Mouse (Mus musculus) G1E (cell line): ENCODE data around the gene Apoc2. TPM values are rescaled to one million over a fixed set of nuclear protein-coding genes. Genes with fewer than 3 reads are reported as not detected.

Experiments
- ATAC-seq: 2 replicates; pipeline ENCODE4 v1.8.0; 2016; ENCODE audit warnings: mild to moderate bottlenecking; ENCODE audit not compliant: insufficient number of reproducible peaks, poor library complexity, low FRiP score, severe bottlenecking; ENCODE audit errors: extremely low read depth
- DNase-seq: peaks from one replicate; pipeline ENCODE4 v3.0.0; 2012; ENCODE audit warnings: low spot score
- H3K27me3 ChIP-seq: 2 replicates; pipeline ENCODE4 v1.6.1; 2012; ENCODE audit warnings: mild to moderate bottlenecking, low read length, inconsistent platforms; ENCODE audit not compliant: insufficient read depth
- H3K36me3 ChIP-seq: replicated peaks from 2 replicates; pipeline ENCODE3; 2012; ENCODE audit warnings: mild to moderate bottlenecking, inconsistent platforms
- H3K4me1 ChIP-seq: 2 replicates; pipeline ENCODE4 v1.6.1; 2012; ENCODE audit warnings: low read depth, low read length, inconsistent platforms, mixed read lengths; ENCODE audit not compliant: insufficient read depth
- H3K4me3 ChIP-seq: 2 replicates; pipeline ENCODE4 v1.5.1; 2012; ENCODE audit warnings: low read depth, mild to moderate bottlenecking, inconsistent platforms, low read length, moderate library complexity, mixed read lengths
- H3K9me3 ChIP-seq: replicated peaks from 2 replicates; pipeline ENCODE4 v1.6.1; 2012; ENCODE audit warnings: inconsistent platforms
- CTCF ChIP-seq: IDR thresholded peaks from 2 replicates; pipeline ENCODE4 v1.5.1; 2012; ENCODE audit warnings: low read depth, low read length, inconsistent platforms, mixed read lengths
- GATA1 ChIP-seq: IDR thresholded peaks from 2 replicates; pipeline ENCODE4 v1.6.1; 2012; ENCODE audit warnings: borderline replicate concordance, low read length, inconsistent platforms, mixed read lengths
- GATA2 ChIP-seq: IDR thresholded peaks from 2 replicates; pipeline ENCODE4 v1.6.1; 2012; ENCODE audit warnings: low read depth, low read length, inconsistent platforms, borderline replicate concordance
- POLR2AphosphoS5 ChIP-seq: IDR thresholded peaks from 2 replicates; pipeline ENCODE4 v1.6.1; 2012; ENCODE audit warnings: low read depth, low read length, inconsistent platforms; ENCODE audit not compliant: insufficient replicate concordance
- TAL1 ChIP-seq: conservative IDR thresholded peaks from 2 replicates; pipeline ENCODE4 v1.6.1; 2012; ENCODE audit warnings: low read depth, low read length, inconsistent platforms, mixed read lengths
- polyA plus RNA-seq: library from polyadenylated mRNA; stranded (reverse); fragments of >175 nt; gene quantifications from 2 replicates; pipeline ENCODE4 v1.2.3, GENCODE M21; 2012
- total RNA-seq, 2 experiments: library from RNA; stranded (forward) in 1 of 2; stranded (reverse) in 1 of 2; fragments of 200-1000 nt in 1 of 2; fragments of >200 nt in 1 of 2; fragmentation: Nextera tagmentation in 1 of 2; gene quantifications; 2 replicates each; pipeline ENCODE4 v1.2.3; 2014 to 2017

The Apoc2 gene
- total and polyA plus RNA-seq, 3 experiments, result not detected

- Histone ChIP-seq H3K36me3 (peaks cover 74% of the 10 kb centered on the region), H3K27me3 (no peaks in the 10 kb centered on the region), H3K4me1 (peaks cover 15% of the 10 kb centered on the region), H3K4me3 (no peak overlapping the region), H3K9me3 (no peaks in the 10 kb centered on the region)
- no peak for DNase-seq
- no peak for ATAC-seq
- TF ChIP-seq TAL1 (no peak), POLR2AphosphoS5 (no peak), GATA2 (no peak), CTCF (no peak), GATA1 (no peak)
These were observed 43.9 kb downstream of the Apoc2 start for GRCm38 (mm10) chr7:19633855-19634254.

GRCm38 (mm10) chr7:19633197-19633596 lies 44.5 kb downstream of the Apoc2 start:
- no peaks in the 10 kb centered on the region for H3K9me3 ChIP-seq
- ATAC-seq, result no peak
- no peak for DNase-seq
- H3K4me1 ChIP-seq, result peaks cover 15% of the 10 kb centered on the region
- no peaks in the 10 kb centered on the region for H3K27me3 ChIP-seq
- peaks cover 68% of the 10 kb centered on the region for H3K36me3 ChIP-seq
- no peak for TF ChIP-seq GATA1
- no peak for TF ChIP-seq TAL1
- TF ChIP-seq CTCF, result no peak
- TF ChIP-seq GATA2, result no peak
- no peak for TF ChIP-seq POLR2AphosphoS5
- no peak overlapping the region for H3K4me3 ChIP-seq

- H3K4me1 ChIP-seq, result peaks cover 20% of the 10 kb centered on the region
- no peak for TF ChIP-seq TAL1
- TF ChIP-seq POLR2AphosphoS5, result no peak
- TF ChIP-seq CTCF, result no peak
- no peak for TF ChIP-seq GATA2
- no peak for TF ChIP-seq GATA1
- ATAC-seq (no peak), DNase-seq (no peak)
- no peaks in the 10 kb centered on the region for H3K27me3 ChIP-seq
- H3K9me3 ChIP-seq, result no peaks in the 10 kb centered on the region
- peaks cover 63% of the 10 kb centered on the region for H3K36me3 ChIP-seq
- no peak overlapping the region for H3K4me3 ChIP-seq
These were observed 45.0 kb downstream of the Apoc2 start for GRCm38 (mm10) chr7:19632720-19633119.

DNA sequence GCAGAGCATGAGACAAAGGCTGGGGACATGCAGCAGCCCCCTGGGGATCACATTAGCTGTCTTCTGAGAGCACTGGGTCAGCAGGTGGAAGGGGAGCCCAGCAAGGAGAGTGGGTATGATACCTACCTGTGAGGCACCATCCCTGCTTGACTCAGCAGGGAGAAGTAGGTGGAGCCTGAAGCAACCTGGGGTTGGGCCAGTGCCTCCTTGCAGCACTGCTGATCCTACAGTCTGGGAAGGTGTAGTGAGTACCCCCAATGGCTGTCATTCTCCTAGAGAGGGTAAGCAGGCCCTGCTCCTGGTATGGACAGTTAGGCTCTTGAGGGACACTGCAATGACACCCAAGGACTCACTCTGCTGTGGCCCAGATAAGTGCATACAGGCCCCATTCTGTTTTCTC lies 45.5 kb downstream of the Apoc2 start:
- no peaks in the 10 kb centered on the region for H3K9me3 ChIP-seq
- H3K27me3 ChIP-seq, result no peaks in the 10 kb centered on the region
- peaks cover 23% of the 10 kb centered on the region for H3K4me1 ChIP-seq
- TF ChIP-seq TAL1 (no peak), CTCF (no peak), GATA2 (no peak), POLR2AphosphoS5 (no peak), GATA1 (no peak)
- ATAC-seq (no peak), DNase-seq (no peak)
- H3K4me3 ChIP-seq, result no peak overlapping the region
- H3K36me3 ChIP-seq, result peaks cover 58% of the 10 kb centered on the region

- ATAC-seq, result peak; percentile 19; the same call in 1 of the 2 replicates
- no peak for TF ChIP-seq POLR2AphosphoS5
- peaks cover 23% of the 10 kb centered on the region for H3K4me1 ChIP-seq
These were observed 48.4 kb downstream of the Apoc2 start, which contains the start of gene Relb for GRCm38 (mm10) chr7:19629361-19629734. Gene Relb (minus strand): TSS chr7:19629438.

DNA sequence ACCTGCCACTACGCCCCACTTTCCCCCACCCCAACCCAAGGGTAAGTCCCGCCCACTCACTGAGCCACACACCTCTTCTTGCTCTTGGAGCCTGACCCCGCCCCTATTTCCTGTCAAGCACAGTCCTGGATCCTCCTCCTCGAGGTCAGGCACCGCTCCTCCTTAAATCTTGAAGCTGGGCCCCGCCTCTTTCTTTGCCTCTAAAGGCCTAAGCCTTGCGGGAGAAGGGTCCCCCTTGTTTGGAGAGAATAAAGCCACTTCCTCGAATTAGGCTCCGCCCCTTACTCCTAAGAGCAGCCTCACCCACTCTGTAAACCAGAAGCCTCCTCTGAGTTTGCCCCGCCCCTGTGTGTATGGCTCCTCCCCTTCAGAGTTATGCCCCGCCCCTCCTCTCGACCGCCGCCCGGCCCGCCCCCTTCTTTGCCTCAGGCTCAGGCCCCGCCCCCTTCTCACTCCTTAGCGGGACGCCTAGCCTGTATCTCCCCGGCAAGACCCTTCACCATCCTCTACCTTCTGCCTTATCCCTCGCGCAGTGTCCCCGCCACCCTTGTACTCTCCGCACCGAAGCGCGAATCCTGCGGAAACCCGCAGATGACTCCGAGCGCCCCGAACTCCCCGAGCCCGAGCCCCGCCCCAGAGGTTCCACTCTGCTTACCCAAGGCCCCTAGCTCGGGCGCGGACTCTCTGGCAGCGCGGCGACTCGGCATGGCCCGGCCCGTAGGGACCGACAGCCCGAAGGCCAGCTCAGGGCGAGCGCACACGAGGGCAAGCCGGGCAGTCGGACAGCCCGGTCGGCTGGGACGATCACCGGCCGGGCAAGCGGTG lies 49.0 kb downstream of the Apoc2 start:
- Histone ChIP-seq H3K27me3 (peaks cover 5% of the 10 kb centered on the region), H3K4me1 (peaks cover 21% of the 10 kb centered on the region), H3K4me3 (peak overlapping the region; percentile 79), H3K36me3 (peaks cover 23% of the 10 kb centered on the region), H3K9me3 (no peaks in the 10 kb centered on the region)
- no peak for TF ChIP-seq GATA1
- no peak for TF ChIP-seq CTCF
- TF ChIP-seq TAL1, result no peak
- no peak for TF ChIP-seq GATA2
- no peak for TF ChIP-seq POLR2AphosphoS5
- peak; percentile 94 for ATAC-seq
- peak; percentile 87 for DNase-seq

More at GRCm38 (mm10) chr7:19629361-19629734, 48.4 kb downstream of the Apoc2 start, which contains the start of gene Relb:
- Histone ChIP-seq H3K9me3 (no peaks in the 10 kb centered on the region), H3K36me3 (peaks cover 29% of the 10 kb centered on the region), H3K27me3 (no peaks in the 10 kb centered on the region), H3K4me3 (peak within 1 kb of the TSS; percentile 79)
- peak; percentile 92 for DNase-seq
